In genomic region chr19:37057161-37057905, GRCm38 (mm10) we compare ENCODE assay signal across 31 mouse cellular contexts.
DNase-seq lines count a peak whose midpoint lies in the region; ATAC-seq and TF ChIP-seq lines count a peak whose summit lies in the region.
"Had no signal": no experiment of that assay in that cellular context is flagged by ENCODE, and none has a peak within 500 bp of the region (broad histone marks: within the 10 kb centered on the region; RNA-seq: fewer than 3 reads in every experiment).

No protein-coding gene starts in this region.

- H3K9me3 ChIP-seq in embryonic facial prominence, embryonic 15.5 days (replicated peaks): no peaks in the 10 kb centered on the region
- H3K9me3 ChIP-seq: G1E; heart, embryonic 12.5 days; hindbrain, embryonic 13.5 days; limb, embryonic 10.5 days; limb, embryonic 15.5 days; liver, embryonic 13.5 days; midbrain, embryonic 12.5 days; neural tube, embryonic 13.5 days had no signal

- no peak overlapping the region for H3K4me2 ChIP-seq in embryonic facial prominence, embryonic 15.5 days (replicated peaks)
- peak overlapping the region; percentile 30 for H3K4me2 ChIP-seq in myocyte (ENCODE audit: low read depth)
- H3K4me2 ChIP-seq: heart, embryonic 12.5 days; hindbrain, embryonic 13.5 days; limb, embryonic 15.5 days; liver, embryonic 13.5 days; midbrain, embryonic 12.5 days; neural tube, embryonic 13.5 days had no signal

- no peak for TF ChIP-seq CTCF in heart, adult 2 months (IDR thresholded peaks at IDR 0.05)

- H3K79me2 ChIP-seq in heart, adult 2 months (replicated peaks; ENCODE audit: control insufficient read depth, insufficient read depth, low read length): no peaks in the 10 kb centered on the region; the same call in 1 of the 2 replicates
- no peaks in the 10 kb centered on the region for H3K79me2 ChIP-seq in myocyte (ENCODE audit: control insufficient read depth, insufficient read depth)

- whole genome bisulfite sequencing in heart, adult 2 months: 78% methylated on average over 8 of the region's 8 CpGs
- 58% methylated on average over 8 of the region's 8 CpGs for WGBS in embryonic facial prominence, embryonic 15.5 days

- no peak for TF ChIP-seq POLR2A in heart, adult 2 months (IDR thresholded peaks at IDR 0.05; ENCODE audit: insufficient read depth, low read depth, low read length)
- TF ChIP-seq POLR2A in myocyte (IDR thresholded peaks at IDR 0.05; ENCODE audit: insufficient read length, low read depth): no peak

- intact Hi-C loops in heart, adult 2 months (cut with DNase I): no loop called here

- no peak for TF ChIP-seq EP300 in heart, adult 2 months (IDR thresholded peaks at IDR 0.05; ENCODE audit: insufficient read depth, low read depth, low read length)

- peaks cover 3% of the 10 kb centered on the region for H3K4me1 ChIP-seq in heart, adult 2 months (ENCODE audit: control insufficient read depth, insufficient read depth, low read length)
- H3K4me1 ChIP-seq in embryonic facial prominence, embryonic 15.5 days: no peaks in the 10 kb centered on the region
- H3K4me1 ChIP-seq: hindbrain, embryonic 13.5 days; limb, embryonic 10.5 days; limb, embryonic 15.5 days; neural tube, embryonic 13.5 days had no signal

- no peak for ATAC-seq in embryonic facial prominence, embryonic 15.5 days (ENCODE audit: insufficient number of reproducible peaks, low FRiP score, low TSS enrichment, low read depth)
- ATAC-seq: forebrain, embryonic 14.5 days; intestine, embryonic 16.5 days; lung, postnatal 0 days had no signal

- H3K9ac ChIP-seq in heart, adult 2 months (ENCODE audit: low read depth, low read length): no peak overlapping the region
- no peak overlapping the region for H3K9ac ChIP-seq in embryonic facial prominence, embryonic 15.5 days
- H3K9ac ChIP-seq: heart, embryonic 12.5 days; hindbrain, embryonic 13.5 days; limb, embryonic 15.5 days; liver, embryonic 13.5 days; midbrain, embryonic 12.5 days; neural tube, embryonic 13.5 days had no signal

- no peak overlapping the region for H3ac ChIP-seq in myocyte (ENCODE audit: control insufficient read depth, insufficient read length)

- H3K27me3 ChIP-seq in heart, adult 2 months (ENCODE audit: control insufficient read depth, insufficient read depth, low read length): no peaks in the 10 kb centered on the region
- no peaks in the 10 kb centered on the region for H3K27me3 ChIP-seq in embryonic facial prominence, embryonic 15.5 days
- H3K27me3 ChIP-seq in myocyte (ENCODE audit: control insufficient read depth, insufficient read depth, insufficient read length): no peaks in the 10 kb centered on the region
- H3K27me3 ChIP-seq: heart, embryonic 12.5 days; hindbrain, embryonic 13.5 days; limb, embryonic 15.5 days; liver, embryonic 13.5 days; midbrain, embryonic 12.5 days; neural tube, embryonic 13.5 days had no signal

- peaks cover 6% of the 10 kb centered on the region for H3K36me3 ChIP-seq in heart, adult 2 months (ENCODE audit: control insufficient read depth, insufficient read depth, low read length)
- no peaks in the 10 kb centered on the region for H3K36me3 ChIP-seq in embryonic facial prominence, embryonic 15.5 days
- no peaks in the 10 kb centered on the region for H3K36me3 ChIP-seq in myocyte (ENCODE audit: control insufficient read depth, insufficient read depth)
- H3K36me3 ChIP-seq: G1E; heart, embryonic 12.5 days; hindbrain, embryonic 13.5 days; limb, embryonic 10.5 days; limb, embryonic 15.5 days; liver, embryonic 13.5 days; midbrain, embryonic 12.5 days; neural tube, embryonic 13.5 days had no signal

- no peak overlapping the region for H3K4me3 ChIP-seq in heart, adult 2 months
- no peak overlapping the region for H3K4me3 ChIP-seq in embryonic facial prominence, embryonic 15.5 days (replicated peaks)
- no peak overlapping the region for H3K4me3 ChIP-seq in myocyte
- H3K4me3 ChIP-seq: heart, embryonic 12.5 days; hindbrain, embryonic 13.5 days; limb, embryonic 10.5 days; limb, embryonic 15.5 days; liver, embryonic 13.5 days; midbrain, embryonic 12.5 days; neural tube, embryonic 13.5 days had no signal

- no peak overlapping the region for H3K27ac ChIP-seq in heart, adult 2 months
- H3K27ac ChIP-seq in embryonic facial prominence, embryonic 15.5 days (replicated peaks): peak overlapping the region; percentile 48; the same call in 1 of the 2 replicates
- H3K27ac ChIP-seq: hindbrain, embryonic 13.5 days; limb, embryonic 10.5 days; limb, embryonic 15.5 days; liver, embryonic 13.5 days; midbrain, embryonic 12.5 days; neural tube, embryonic 13.5 days; stomach, postnatal 0 days had no signal

- peak; percentile 7 for DNase-seq in heart, adult 11 months
- no peak for DNase-seq in heart, adult 2 months
- peak; percentile 16 for DNase-seq in Muller cell, postnatal 12 days (ENCODE audit: inconsistent ontology term)
- no peak for DNase-seq in kidney, postnatal 14 days
- DNase-seq in gastrocnemius, postnatal 25 days: no peak
- DNase-seq: adrenal gland, adult 8-10 months; cerebellum, adult 11 months; cerebellum, adult 9-11 months; gastrocnemius, postnatal 14 days; heart, adult 18-20 months; heart, postnatal 4 days; kidney, postnatal 25 days; liver, embryonic 13.5 days; lung, adult 18-20 months; lung, postnatal 4 days; right cerebral cortex, postnatal 4 days; thymus, adult 2 months; thymus, postnatal 36 days had no signal

TF ChIP-seq in myocyte, 11 proteins besides CTCF, POLR2A, EP300 and RAD21:
- TF ChIP-seq MAX (IDR thresholded peaks at IDR 0.05; ENCODE audit: low read depth) (no peak), TCF12 (IDR thresholded peaks at IDR 0.05; ENCODE audit: insufficient read depth, poor library complexity, severe bottlenecking) (no peak), MYOG (IDR thresholded peaks at IDR 0.05; ENCODE audit: control insufficient read depth in 1 of 3, insufficient read depth in 1 of 3, insufficient read length in 2 of 3, low read depth in 2 of 3) (peak in 1 of 3 experiments; percentile 43), TCF3 (IDR thresholded peaks at IDR 0.05; ENCODE audit: insufficient read length, low read depth) (no peak), MYOD1 (IDR thresholded peaks at IDR 0.05; ENCODE audit: control insufficient read depth in 1 of 3, insufficient read length in 2 of 3, low read depth in 2 of 3) (peak in 2 of 3 experiments; percentile 18 to 32), SRF (IDR thresholded peaks at IDR 0.05; ENCODE audit: control insufficient read depth, insufficient read length, low read depth) (no peak), USF1 (IDR thresholded peaks at IDR 0.05; ENCODE audit: low read depth) (no peak), REST (IDR thresholded peaks at IDR 0.05; ENCODE audit: insufficient read depth, insufficient read length) (no peak)

Comparison
In these comparisons a context has a peak if more than half of its experiments do, and no peak if none do; other contexts are left out.
1. DNase-seq: peak in heart, adult 11 months (single experiment) and Muller cell, postnatal 12 days (single experiment); none in heart, adult 2 months (0 of 2), kidney, postnatal 14 days (single experiment) and gastrocnemius, postnatal 25 days (single experiment).